Mouse (Mus musculus): ENCODE measurements around the gene Akr1b10.
A peak's percentile ranks its signal among the peaks of the same experiment; 100 is the strongest.
"Not testable (repeated sequence)": the region's sequence is repeated elsewhere in the genome, so short reads cannot be mapped to it uniquely, and the experiment has no call there.

The Akr1b10 gene

GRCm38 (mm10) chr6:34371700-34372351 is 12.2 kb upstream of the Akr1b10 start:
- peak; percentile 95 for DNase-seq (ENCODE audit: low read depth)

- DNase-seq (ENCODE audit: low read depth), result no peak
Measured at GRCm38 (mm10) chr6:34373841-34374240, 10.2 kb upstream of the Akr1b10 start.

- DNase-seq (ENCODE audit: low read depth), result not testable (repeated sequence)
Measured at GRCm38 (mm10) chr6:34375888-34376287, 8.1 kb upstream of the Akr1b10 start.

- DNase-seq (ENCODE audit: low read depth), result no peak
Measured at GRCm38 (mm10) chr6:34383401-34383800, 617 bp upstream of the Akr1b10 start.

- peak; percentile 83 for DNase-seq (ENCODE audit: low read depth)
Measured at GRCm38 (mm10) chr6:34384701-34385370, 818 bp downstream of the Akr1b10 start.

GRCm38 (mm10) chr6:34388420-34389156 is 4.6 kb downstream of the Akr1b10 start:
- no peak for DNase-seq (ENCODE audit: low read depth)

- peak; percentile 69 for DNase-seq (ENCODE audit: low read depth)
Measured at GRCm38 (mm10) chr6:34395897-34396296, 11.9 kb downstream of the Akr1b10 start.

GRCm38 (mm10) chr6:34398431-34398830 is 14.4 kb downstream of the Akr1b10 start:
- DNase-seq (ENCODE audit: low read depth), result no peak

- peak; percentile 46 for DNase-seq (ENCODE audit: low read depth)
Measured at GRCm38 (mm10) chr6:34399606-34400220, 15.7 kb downstream of the Akr1b10 start.

GRCm38 (mm10) chr6:34400696-34401095 is 16.7 kb downstream of the Akr1b10 start:
- no peak for DNase-seq (ENCODE audit: low read depth)

GRCm38 (mm10) chr6:34406746-34407145 is 22.7 kb downstream of the Akr1b10 start:
- no peak for DNase-seq (ENCODE audit: low read depth)

GRCm38 (mm10) chr6:34407403-34407802 is 23.4 kb downstream of the Akr1b10 start:
- no peak for DNase-seq (ENCODE audit: low read depth)

- no peak for DNase-seq (ENCODE audit: low read depth)
Measured at GRCm38 (mm10) chr6:34412023-34412422, 28.0 kb downstream of the Akr1b10 start, which contains the start of gene Akr1b7. Gene Akr1b7 (plus strand): TSS chr6:34412334.

GRCm38 (mm10) chr6:34412688-34413087 is 28.7 kb downstream of the Akr1b10 start:
- DNase-seq (ENCODE audit: low read depth), result no peak

- DNase-seq (ENCODE audit: low read depth), result not testable (repeated sequence)
Measured at GRCm38 (mm10) chr6:34413386-34413785, 29.4 kb downstream of the Akr1b10 start.

- DNase-seq (ENCODE audit: low read depth), result no peak
Measured at GRCm38 (mm10) chr6:34416521-34416920, 32.5 kb downstream of the Akr1b10 start.

GRCm38 (mm10) chr6:34419071-34419470 is 35.1 kb downstream of the Akr1b10 start:
- DNase-seq (ENCODE audit: low read depth), result no peak

GRCm38 (mm10) chr6:34439006-34439405 is 55.0 kb downstream of the Akr1b10 start:
- DNase-seq (ENCODE audit: low read depth), result no peak

- DNase-seq (ENCODE audit: low read depth), result peak; percentile 34
Measured at GRCm38 (mm10) chr6:34441556-34442257, 57.7 kb downstream of the Akr1b10 start.

- DNase-seq (ENCODE audit: low read depth), result peak; percentile 72
Measured at GRCm38 (mm10) chr6:34443791-34444190, 59.8 kb downstream of the Akr1b10 start.
